Mouse (Mus musculus) brain, adult 2 months (tissue): Measurements from ENCODE around the gene Gimap7.

Source experiments
- DNase-seq: peaks from one replicate; pipeline ENCODE4 v3.0.0; 2011; ENCODE audit warnings: low read depth, low spot score

The Gimap7 gene

DNA sequence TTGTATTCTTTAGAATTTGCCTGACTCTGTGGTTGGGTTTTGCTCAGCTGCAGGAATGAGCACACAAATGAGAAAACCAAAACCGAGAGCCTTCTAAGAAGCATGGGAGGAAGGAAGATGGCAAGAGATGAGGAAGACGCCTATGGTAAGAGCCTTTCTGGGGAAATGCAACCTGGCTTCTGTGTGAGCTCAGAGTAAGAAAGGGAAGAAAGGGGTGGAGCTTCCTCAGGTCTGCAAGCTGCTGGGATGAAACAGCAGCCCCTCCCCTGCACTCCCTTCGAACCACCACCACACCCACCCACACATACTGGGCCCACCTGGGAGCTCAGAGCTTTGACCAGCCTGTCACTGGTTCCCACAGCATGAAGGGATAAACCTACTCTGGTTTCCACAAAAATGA is 22.9 kb downstream of the Gimap7 start:
- no peak for DNase-seq

DNA sequence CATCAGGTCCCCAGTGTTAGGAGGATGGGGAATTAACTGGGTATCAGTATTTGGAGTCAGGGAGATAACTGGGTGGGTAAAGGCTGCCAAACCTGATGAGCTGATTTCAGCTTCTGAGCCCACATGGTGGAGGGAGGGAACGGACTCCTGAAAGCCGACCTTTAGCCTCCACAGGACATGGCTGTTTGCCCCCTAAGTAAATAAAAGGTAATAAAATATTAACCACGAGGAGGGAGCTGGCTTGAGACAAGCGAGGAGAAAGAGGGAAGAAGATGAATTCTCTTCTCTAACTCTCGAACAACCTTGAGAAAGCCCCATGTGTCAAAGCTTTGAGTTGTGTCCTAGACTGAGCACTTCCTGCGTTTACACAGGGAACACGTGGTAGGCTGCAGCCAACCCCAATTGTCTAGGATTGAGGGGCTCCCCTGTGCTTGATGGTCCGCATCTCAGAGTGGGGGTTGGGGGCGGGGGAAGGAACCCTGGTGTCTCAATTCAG is 23.3 kb downstream of the Gimap7 start:
- DNase-seq, result no peak

DNA sequence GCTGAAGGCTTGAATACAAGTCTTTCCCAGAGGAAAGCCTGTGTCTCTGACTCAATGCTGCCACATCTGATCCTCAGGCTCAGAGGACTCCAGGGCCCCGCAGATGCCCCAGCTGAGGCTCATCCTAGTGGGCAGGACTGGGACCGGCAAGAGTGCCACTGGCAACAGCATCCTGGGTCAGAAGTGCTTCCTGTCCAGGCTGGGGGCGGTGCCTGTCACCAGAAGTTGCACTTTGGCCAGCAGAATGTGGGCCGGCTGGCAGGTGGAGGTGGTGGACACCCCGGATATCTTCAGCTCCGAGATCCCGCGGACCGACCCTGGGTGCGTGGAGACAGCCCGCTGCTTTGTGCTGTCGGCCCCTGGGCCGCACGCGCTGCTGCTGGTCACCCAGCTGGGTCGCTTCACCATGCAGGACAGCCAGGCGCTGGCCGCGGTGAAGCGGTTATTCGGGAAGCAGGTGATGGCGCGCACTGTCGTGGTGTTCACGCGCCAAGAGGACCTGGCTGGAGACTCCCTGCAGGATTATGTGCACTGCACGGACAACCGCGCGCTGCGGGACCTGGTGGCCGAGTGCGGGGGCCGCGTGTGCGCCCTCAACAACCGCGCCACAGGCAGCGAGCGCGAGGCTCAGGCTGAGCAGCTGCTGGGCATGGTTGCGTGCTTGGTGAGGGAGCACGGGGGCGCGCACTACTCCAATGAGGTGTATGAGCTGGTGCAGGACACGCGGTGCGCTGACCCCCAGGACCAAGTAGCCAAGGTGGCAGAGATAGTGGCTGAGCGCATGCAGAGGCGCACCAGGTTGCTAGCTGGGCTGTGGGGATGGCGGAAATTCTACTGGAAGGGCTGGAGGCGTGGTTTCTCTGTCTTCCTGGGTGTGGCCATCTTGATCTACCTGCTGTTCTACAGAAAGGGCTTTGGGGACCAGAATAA is 24.3 kb downstream of the Gimap7 start:
- peak; percentile 33 for DNase-seq

DNA sequence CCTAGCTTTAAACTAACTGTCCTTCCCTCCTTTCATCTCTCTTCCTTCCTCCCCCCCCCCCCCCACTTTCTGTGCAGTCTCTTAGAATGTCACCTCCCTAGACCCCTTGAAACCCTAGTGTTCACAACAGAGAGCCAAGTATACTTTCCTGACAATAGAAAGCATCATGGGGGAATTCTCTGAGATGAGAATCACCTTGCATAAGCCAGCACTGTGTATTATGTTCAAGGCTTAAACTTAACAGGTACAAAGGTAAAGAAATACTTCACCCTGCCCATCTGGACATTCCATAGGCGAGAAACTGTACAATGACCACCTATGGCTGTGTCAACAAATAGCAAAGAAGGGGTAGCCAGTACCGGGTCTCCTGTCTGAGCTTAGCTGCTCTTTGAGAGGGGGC is 27.1 kb downstream of the Gimap7 start:
- no peak for DNase-seq

DNA sequence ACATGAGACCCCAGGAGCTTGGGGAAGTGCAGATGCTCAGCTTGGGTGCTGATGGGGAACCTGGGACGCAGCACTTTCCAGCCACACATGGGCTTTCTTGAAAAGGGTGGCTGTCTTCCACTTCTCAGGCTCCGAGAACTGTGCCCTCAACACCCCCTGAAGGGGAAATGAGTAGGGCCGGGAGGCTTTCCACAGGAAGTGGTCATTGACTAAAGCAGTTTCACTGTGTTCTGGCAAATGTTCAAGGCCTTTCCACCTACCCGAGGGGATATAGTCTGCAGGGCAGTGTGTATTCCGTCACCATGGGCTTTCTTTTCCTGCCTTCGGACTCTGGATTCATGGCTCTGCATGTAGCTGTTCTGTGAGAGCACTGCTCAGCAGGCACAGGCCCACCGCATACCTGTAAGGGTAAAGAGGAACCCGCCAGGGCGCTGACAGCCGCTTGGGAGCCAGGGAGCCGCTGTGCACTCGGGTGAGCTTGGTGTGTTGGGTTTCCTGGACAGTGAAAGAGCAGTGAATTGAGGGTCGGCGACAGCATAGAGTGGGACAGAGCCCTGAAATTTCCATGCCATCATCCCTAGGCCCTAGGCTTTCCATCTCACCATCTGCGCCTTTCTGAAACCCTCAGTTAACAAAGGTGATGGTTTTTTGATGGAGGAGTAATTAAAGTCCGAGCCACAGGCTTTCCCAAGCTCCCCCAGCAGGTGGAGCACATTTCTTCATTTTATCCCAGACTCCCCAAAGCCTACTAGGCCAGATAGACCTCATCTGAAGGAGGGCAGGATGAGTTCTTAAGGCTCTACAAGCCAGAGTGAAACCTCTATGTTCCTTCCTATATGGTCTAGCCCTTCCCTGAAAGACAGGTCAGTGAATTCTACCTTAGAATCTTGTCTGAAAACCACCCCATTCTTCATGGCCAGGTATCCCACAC is 27.8 kb downstream of the Gimap7 start, which contains the start of gene Gimap5:
TSS of gene Gimap5 (plus strand) at position 239 of the 931 bp plus-strand sequence.
- DNase-seq, result peak; percentile 36

DNA sequence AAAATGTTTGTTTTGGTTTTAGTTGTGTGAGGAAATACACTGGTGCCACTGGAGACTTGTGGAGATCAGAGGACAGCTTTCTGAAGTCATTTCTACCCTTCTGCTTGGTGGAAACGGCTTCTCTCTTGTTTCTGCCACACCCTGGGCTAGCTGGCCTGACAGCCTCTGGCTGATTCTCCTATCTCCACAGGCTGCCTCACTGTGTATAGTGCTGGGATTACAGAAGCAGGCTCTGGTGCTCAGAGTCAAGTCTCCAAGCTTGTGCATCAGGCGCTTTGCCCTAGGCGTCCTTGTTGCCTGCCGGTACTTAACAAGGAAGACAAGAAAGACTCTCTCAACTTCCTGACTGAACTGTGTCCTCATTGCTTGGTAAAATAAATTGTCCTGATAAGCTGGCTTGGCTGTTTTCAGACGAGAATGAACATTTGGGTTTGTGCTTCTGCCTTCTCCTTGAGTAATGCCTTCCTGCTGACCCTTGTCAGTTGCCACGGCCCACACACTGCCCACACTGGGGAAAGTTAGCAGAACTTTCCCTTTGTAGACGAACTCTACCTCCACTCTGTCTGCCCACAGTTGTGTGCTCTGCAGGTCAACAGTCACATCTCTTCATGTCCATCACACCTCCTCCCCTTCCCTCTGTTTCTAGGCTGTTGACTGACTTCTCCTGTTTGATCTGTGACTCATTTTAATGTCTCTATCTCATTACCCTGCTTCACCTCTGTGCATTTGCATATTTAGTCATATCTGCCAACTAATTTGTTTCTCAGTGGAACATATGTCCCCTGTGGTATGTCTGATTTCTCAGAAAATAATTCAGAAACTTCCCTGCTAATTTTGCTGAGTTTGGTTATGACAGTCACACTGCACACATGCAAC is 28.9 kb downstream of the Gimap7 start:
- no peak for DNase-seq

DNA sequence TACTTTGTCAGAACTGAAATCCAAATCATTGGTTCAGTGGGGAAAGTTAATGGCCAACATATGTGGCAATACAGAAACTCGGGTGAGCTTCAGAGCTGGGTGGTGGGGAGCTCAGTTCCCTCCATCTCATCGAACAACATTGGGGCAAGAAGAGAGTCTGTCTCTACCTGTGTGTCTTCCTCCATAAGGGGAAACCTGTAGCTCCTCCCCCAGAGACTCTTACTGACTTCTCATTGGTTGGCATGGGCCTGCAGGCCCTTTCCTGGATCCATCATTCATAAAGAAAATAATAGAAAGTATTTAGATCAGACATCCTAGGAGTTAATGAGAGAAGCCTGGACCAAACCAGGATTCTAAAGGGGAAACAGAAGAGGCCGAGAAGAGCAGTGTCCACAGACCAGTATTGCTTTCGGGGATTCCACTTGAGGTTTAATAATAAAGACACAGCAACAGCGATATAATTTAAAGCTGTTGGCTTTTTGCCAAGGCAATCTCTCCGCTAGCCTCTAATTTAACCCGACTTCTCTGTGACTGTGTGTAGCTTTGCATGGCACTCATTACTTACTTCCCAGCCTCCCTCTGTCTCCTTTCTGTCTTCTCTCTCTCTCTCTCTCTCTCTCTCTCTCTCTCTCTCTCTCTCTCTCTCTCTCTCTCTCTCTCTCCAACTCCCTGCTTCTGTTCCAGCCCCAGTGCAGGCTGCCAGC is 45.3 kb downstream of the Gimap7 start:
- no peak for DNase-seq

DNA sequence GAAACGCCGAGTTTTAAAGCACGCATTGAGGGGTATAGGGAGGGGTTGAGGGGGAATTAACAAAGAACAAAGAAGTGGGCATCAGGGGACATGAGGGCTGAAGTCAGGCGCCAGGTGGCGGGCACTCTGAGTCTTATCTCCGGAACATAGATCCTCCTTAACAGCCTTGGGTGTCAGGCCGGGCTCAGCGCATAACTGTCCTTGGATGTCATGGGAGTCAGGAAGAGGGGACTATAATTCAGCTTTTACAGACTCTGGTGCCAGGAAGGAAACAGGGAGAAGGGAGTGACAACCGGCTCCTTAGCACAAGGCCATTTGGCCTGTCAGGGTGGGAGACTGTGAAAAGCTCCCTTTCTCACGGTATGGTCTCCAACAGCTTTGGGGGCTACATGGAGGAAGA is 46.1 kb downstream of the Gimap7 start:
- DNase-seq, result no peak

DNA sequence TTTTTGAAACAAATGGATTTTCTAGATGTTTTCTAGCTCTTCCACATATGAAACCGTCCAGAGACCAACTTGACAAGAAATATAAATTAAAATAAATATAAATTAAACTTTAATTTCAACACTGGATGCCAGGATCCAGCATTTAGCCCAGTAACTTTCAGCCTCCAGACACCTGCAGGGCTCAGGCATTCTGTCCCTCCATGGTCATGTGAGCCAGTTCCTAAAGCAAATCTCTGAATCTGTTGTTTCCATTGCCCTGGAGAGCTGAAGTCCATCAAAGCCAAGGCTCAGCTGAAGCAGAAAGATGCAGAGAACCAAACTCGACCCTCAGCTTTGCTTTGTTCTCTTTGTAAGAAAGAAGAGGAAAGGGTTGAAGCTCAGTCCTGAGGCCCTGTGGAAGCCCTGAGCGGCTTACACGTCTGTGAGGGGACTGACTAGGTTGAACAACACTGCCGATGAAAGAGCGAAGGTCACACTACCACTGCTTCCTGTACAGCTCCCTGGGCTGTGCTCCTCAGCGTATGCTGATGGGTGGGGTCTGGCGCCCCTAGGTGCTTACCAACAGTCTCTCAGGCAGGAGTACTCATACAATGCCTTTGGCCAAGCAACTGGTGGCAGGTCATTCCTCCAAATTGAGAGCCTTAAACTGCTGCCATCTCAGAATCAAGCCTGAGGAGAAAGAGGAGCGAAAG is 49.9 kb downstream of the Gimap7 start:
- DNase-seq, result no peak

DNA sequence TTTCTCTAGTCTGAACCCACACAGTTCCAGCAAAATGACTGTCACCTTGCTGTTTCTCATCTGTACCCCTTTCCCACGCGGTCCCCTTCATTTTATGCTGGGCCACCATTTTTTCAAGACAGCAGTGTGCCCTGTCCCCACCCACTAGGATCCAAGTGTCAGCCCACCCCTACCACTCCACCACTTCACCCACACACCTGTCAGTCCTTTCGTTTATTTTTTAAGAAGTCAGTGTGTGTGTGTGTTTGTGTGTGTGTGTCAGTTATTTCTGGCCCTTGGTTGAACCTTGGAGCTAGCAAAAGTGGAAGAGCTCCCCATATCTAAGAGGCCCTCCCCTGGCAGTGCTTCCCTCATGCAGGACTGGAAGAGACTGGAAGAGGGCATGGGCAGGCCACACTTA is 50.5 kb downstream of the Gimap7 start:
- no peak for DNase-seq

DNA sequence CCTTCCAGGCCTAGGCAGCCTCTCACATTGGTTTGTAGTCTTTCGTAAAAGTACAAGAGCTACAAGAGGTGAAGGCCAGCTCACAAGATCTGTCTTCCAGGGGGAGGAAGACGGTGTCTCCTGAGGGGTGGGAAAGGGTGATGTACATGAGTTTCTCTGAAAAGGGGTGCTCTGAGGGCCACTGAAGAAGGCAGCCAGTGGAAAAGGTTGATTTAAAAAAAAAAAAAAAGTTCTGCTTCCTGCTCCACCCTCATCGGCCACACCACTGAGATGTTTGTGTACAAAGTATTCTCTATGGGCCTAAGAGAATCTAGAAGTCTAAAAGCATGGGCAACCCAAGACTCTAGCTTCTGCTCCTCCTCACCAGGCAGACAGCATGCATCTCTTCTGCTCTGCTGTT is 52.3 kb downstream of the Gimap7 start, which contains the start of gene Gimap3:
TSS of gene Gimap3 (minus strand) at position 156 of the 400 bp plus-strand sequence.
- no peak for DNase-seq

DNA sequence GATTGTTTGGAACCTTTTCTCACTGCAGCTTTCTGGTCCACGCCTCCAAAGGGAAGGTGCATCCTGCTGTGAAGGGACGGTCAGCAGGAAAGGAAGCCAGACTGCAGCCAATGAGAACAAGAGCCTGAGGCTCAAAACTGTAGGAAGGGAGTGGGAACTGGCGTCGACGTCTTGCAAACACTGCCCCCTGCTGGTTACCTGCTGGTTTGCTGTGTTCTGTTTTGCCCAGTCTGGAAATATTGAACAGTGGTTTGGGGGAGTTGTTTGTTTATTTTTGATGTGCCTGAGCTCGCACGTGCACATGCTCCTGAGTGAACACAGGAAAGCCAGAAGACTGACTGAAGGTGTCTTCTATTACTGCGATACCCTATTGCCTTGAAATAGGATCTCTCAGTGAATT is 53.6 kb downstream of the Gimap7 start:
- DNase-seq, result peak; percentile 87
